In the genomic region with DNA sequence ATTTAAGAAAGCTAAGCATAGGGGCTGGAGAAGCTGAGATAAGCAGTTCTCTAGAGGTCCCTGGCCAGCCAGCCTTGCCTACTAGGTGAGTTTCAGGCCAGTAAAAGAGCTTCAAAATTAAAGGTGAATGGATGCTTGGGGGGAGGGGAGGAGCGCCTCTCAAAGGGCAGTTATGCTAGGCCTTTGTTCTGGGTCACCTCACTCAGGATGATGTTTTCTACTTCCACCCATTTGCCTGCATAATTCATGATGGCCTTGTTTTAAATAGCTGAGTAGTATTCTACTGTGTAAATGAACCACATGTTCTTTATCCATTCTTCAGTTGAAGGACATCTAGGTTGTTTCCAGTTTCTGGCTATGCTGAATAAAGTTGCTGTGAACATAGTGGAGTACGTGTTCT, we compare ENCODE assay signal across 17 mouse cellular contexts.
"Had no signal": no experiment of that assay in that cellular context is flagged by ENCODE, and none has a peak within 500 bp of the region (broad histone marks: within the 10 kb centered on the region; RNA-seq: fewer than 3 reads in every experiment).

No protein-coding gene starts in this region.

- H3K27me3 ChIP-seq: midbrain, embryonic 12.5 days; neural tube, embryonic 13.5 days; neural tube, embryonic 15.5 days; stomach, embryonic 15.5 days had no signal

- H3K9me3 ChIP-seq: midbrain, embryonic 10.5 days; midbrain, embryonic 12.5 days; neural tube, embryonic 13.5 days; neural tube, embryonic 15.5 days; stomach, embryonic 15.5 days had no signal

- H3K4me3 ChIP-seq: midbrain, embryonic 10.5 days; midbrain, embryonic 12.5 days; myocyte; neural tube, embryonic 13.5 days; neural tube, embryonic 15.5 days; stomach, embryonic 15.5 days had no signal

- H3K27ac ChIP-seq: midbrain, embryonic 10.5 days; midbrain, embryonic 12.5 days; neural tube, embryonic 13.5 days; neural tube, embryonic 15.5 days; stomach, embryonic 15.5 days; stomach, postnatal 0 days had no signal

- H3K36me3 ChIP-seq: midbrain, embryonic 10.5 days; midbrain, embryonic 12.5 days; neural tube, embryonic 13.5 days; neural tube, embryonic 15.5 days; stomach, embryonic 15.5 days had no signal

- H3K4me1 ChIP-seq: midbrain, embryonic 10.5 days; midbrain, embryonic 12.5 days; neural tube, embryonic 15.5 days; stomach, embryonic 15.5 days had no signal

- H3K9ac ChIP-seq: lung, embryonic 14.5 days; midbrain, embryonic 12.5 days; neural tube, embryonic 13.5 days; neural tube, embryonic 15.5 days; stomach, embryonic 15.5 days had no signal

- DNase-seq: lung, adult 18-20 months; lung, embryonic 14.5 days; lung, postnatal 10 days; lung, postnatal 4 days; midbrain, embryonic 14.5 days; retina, postnatal 1 day; right cerebral cortex, adult 18-20 months; right cerebral cortex, postnatal 25 days; thymus, adult 2 months; thymus, postnatal 25 days had no signal
